Mouse (Mus musculus) G1E (cell line): ENCODE measurements at regions not wholly inside any gene's neighbourhood (a gene's known extent, or its start where the extent isn't known, plus 50 kb on each side); places are given as distances from the start of the nearest gene placed in this dataset.

Experiments
- ATAC-seq: 2 replicates; pipeline ENCODE4 v1.8.0; 2016; ENCODE audit warnings: mild to moderate bottlenecking; ENCODE audit not compliant: insufficient number of reproducible peaks, poor library complexity, low FRiP score, severe bottlenecking; ENCODE audit errors: extremely low read depth
- DNase-seq: peaks from one replicate; pipeline ENCODE4 v3.0.0; 2012; ENCODE audit warnings: low spot score
- H3K27me3 ChIP-seq: 2 replicates; pipeline ENCODE4 v1.6.1; 2012; ENCODE audit warnings: mild to moderate bottlenecking, low read length, inconsistent platforms; ENCODE audit not compliant: insufficient read depth
- H3K36me3 ChIP-seq: replicated peaks from 2 replicates; pipeline ENCODE3; 2012; ENCODE audit warnings: mild to moderate bottlenecking, inconsistent platforms
- H3K4me1 ChIP-seq: 2 replicates; pipeline ENCODE4 v1.6.1; 2012; ENCODE audit warnings: low read depth, low read length, inconsistent platforms, mixed read lengths; ENCODE audit not compliant: insufficient read depth
- H3K4me3 ChIP-seq: 2 replicates; pipeline ENCODE4 v1.5.1; 2012; ENCODE audit warnings: low read depth, mild to moderate bottlenecking, inconsistent platforms, low read length, moderate library complexity, mixed read lengths
- H3K9me3 ChIP-seq: replicated peaks from 2 replicates; pipeline ENCODE4 v1.6.1; 2012; ENCODE audit warnings: inconsistent platforms
- CTCF ChIP-seq: IDR thresholded peaks from 2 replicates; pipeline ENCODE4 v1.5.1; 2012; ENCODE audit warnings: low read depth, low read length, inconsistent platforms, mixed read lengths
- GATA1 ChIP-seq: IDR thresholded peaks from 2 replicates; pipeline ENCODE4 v1.6.1; 2012; ENCODE audit warnings: borderline replicate concordance, low read length, inconsistent platforms, mixed read lengths
- GATA2 ChIP-seq: IDR thresholded peaks from 2 replicates; pipeline ENCODE4 v1.6.1; 2012; ENCODE audit warnings: low read depth, low read length, inconsistent platforms, borderline replicate concordance
- POLR2AphosphoS5 ChIP-seq: IDR thresholded peaks from 2 replicates; pipeline ENCODE4 v1.6.1; 2012; ENCODE audit warnings: low read depth, low read length, inconsistent platforms; ENCODE audit not compliant: insufficient replicate concordance
- TAL1 ChIP-seq: conservative IDR thresholded peaks from 2 replicates; pipeline ENCODE4 v1.6.1; 2012; ENCODE audit warnings: low read depth, low read length, inconsistent platforms, mixed read lengths

DNA sequence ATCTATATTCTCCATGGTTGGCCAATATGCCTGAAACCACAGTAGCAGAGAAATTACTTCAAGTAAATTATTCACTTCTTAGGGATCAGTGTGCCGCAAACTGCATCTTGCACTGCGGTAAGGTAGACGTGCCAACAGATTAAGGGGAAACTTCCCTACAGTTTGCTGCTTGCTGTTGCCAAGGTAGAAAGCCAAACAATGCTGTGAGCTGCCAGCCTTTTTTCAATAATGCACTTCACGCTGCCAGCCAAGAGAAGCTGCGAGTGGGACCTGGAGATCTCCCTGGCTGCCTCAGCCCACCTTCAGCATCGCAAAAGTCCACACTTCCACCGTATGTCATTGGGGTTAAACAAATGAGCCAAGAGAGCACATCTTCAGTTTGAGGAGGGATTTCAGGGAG, 157.6 kb upstream of the Gcfc2 start:
- Histone ChIP-seq H3K4me3 (no peak overlapping the region), H3K4me1 (no peaks in the 10 kb centered on the region), H3K36me3 (no peaks in the 10 kb centered on the region), H3K9me3 (peaks cover 42% of the 10 kb centered on the region), H3K27me3 (no peaks in the 10 kb centered on the region)
- DNase-seq (no peak), ATAC-seq (no peak)
- TF ChIP-seq CTCF: no peak
- no peak for TF ChIP-seq POLR2AphosphoS5
- no peak for TF ChIP-seq GATA1
- TF ChIP-seq GATA2: no peak
- no peak for TF ChIP-seq TAL1

DNA sequence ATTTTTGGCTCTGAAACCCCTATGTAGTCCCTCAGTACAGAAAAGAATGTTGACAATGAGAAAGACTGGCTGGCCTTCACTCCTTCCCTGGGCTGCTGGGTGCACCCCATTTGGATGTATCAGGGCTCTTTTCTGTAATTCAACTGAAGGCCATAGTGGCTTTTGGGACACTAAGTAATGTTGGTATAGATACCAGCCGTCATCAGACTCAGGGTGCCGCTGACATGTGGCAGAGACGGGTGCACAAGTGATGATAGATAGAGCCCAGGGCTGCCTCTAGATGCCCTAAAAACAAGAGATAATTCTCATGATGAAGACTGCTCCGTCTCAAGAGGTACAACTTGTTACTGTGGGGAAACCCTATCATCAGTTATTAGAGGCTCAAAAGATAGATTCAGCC, 156.7 kb upstream of the Gcfc2 start:
- no peak for ATAC-seq
- DNase-seq: no peak
- TF ChIP-seq GATA1 (no peak), TAL1 (no peak), POLR2AphosphoS5 (no peak), GATA2 (no peak), CTCF (no peak)
- no peaks in the 10 kb centered on the region for H3K4me1 ChIP-seq
- no peaks in the 10 kb centered on the region for H3K27me3 ChIP-seq
- H3K9me3 ChIP-seq: peaks cover 42% of the 10 kb centered on the region
- H3K36me3 ChIP-seq: no peaks in the 10 kb centered on the region
- no peak overlapping the region for H3K4me3 ChIP-seq

DNA sequence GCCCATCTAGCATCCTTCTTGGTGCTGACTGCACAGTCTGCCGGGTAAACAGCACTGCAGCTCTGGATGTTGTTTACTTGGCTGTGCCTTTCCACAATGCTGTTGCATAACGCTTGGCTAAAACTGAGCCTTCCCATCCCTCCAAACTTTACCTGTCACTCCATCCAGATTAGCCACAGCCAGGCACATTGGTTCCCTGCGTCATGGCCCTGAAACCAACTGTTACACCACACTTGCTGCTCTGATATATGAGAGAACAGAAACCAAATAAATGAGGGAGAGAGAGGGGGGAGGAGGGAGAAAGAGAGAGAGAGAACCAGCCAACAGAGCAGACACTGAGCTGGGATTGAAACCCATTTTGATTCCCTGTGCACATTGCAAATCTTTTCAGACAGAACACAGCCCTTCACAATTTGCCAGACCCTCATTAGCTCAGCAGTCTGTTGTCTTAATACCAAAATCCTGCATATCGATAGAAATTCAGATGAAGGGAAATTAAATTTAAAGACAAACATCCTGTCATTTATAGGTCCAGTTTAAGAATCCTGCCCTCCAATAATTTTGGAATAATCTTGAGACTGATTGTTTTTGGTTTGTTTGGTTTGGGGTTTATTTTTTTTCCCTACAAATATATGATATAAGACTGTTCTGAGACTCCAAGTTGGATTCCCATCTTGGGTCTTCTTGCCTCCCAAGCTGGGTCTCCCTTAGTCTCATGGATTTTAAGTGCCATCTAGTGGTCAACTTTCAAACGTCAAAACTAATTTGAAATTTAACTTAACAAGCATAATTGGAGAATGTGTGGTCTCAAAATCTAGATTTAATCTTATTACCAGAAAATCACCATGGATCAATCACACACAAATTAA, 154.6 kb upstream of the Gcfc2 start:
- no peak for TF ChIP-seq POLR2AphosphoS5
- TF ChIP-seq GATA1: no peak
- TF ChIP-seq CTCF: no peak
- TF ChIP-seq GATA2: no peak
- TF ChIP-seq TAL1: no peak
- Histone ChIP-seq H3K27me3 (no peaks in the 10 kb centered on the region), H3K36me3 (no peaks in the 10 kb centered on the region), H3K4me1 (no peaks in the 10 kb centered on the region), H3K4me3 (no peak overlapping the region), H3K9me3 (peaks cover 35% of the 10 kb centered on the region)
- ATAC-seq: no peak
- DNase-seq: no peak

DNA sequence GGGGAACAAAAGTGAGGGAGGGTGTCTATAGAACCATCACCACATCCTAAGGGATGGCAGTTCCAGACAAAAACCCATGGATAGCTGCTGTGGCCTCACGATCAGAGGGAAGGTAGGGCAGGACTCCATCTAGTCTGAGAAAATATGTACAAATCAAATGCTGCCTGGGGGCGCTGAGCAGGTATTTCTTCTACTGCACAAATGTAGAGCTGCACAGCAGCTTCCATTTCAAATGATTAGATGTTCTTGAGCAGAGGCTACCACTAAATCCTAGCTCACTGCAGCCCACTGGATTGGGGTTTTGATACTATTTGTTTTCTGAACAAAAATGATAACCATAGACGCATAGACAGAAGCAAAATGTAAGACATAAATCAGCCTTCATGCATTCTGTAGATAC, 153.2 kb upstream of the Gcfc2 start:
- no peaks in the 10 kb centered on the region for H3K36me3 ChIP-seq
- no peaks in the 10 kb centered on the region for H3K4me1 ChIP-seq
- DNase-seq (no peak), ATAC-seq (no peak)
- no peaks in the 10 kb centered on the region for H3K27me3 ChIP-seq
- no peak overlapping the region for H3K4me3 ChIP-seq
- TF ChIP-seq CTCF: no peak
- TF ChIP-seq GATA1: no peak
- TF ChIP-seq GATA2: no peak
- TF ChIP-seq TAL1: no peak
- no peak for TF ChIP-seq POLR2AphosphoS5
- H3K9me3 ChIP-seq: peaks cover 26% of the 10 kb centered on the region

DNA sequence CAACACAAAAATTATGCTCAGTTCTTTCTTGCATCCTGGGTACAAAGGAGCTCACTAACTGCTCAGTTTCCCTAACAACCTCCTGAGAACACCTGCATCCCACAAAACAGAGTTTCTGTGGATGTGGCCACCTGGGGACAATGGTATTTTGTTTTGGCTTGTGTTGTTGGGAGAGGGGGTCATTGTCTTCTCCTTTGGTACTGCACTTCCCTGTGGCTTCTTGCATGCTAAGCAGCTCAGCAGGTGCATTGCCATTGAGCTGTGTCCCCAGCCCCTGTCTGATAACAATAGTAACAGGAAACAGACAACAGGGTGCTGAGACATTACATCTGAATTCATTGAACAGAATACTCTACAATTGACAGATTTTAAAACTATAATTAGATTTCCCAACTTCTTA, 151.6 kb upstream of the Gcfc2 start:
- H3K4me3 ChIP-seq: no peak overlapping the region
- DNase-seq: no peak
- no peak for ATAC-seq
- H3K9me3 ChIP-seq: peaks cover 24% of the 10 kb centered on the region
- H3K27me3 ChIP-seq: no peaks in the 10 kb centered on the region
- H3K4me1 ChIP-seq: no peaks in the 10 kb centered on the region
- H3K36me3 ChIP-seq: no peaks in the 10 kb centered on the region
- no peak for TF ChIP-seq CTCF
- no peak for TF ChIP-seq TAL1

DNA sequence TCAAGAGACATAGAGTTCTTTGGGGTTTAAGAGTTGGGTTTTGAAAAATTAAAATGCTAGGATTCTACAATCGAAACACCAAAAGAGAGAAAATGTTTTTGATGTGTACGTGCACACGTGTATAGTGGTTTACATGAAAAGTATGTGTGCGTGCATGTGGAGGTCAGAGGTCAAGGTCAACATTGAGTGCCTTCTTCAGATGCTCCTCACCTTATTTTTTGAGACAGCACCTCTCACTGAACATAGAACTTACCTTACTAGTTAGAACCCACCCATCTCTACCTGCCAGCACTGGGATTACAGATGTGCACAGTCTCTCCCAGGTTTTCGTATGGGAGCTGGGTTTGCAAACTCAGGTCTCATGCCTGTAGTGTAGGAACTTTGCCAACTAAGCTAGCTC, 141.3 kb upstream of the Gcfc2 start:
- no peak for DNase-seq
- H3K4me1 ChIP-seq: no peaks in the 10 kb centered on the region
- no peak for TF ChIP-seq GATA1
- no peak for TF ChIP-seq GATA2
- TF ChIP-seq TAL1: no peak
- TF ChIP-seq POLR2AphosphoS5: no peak
- no peaks in the 10 kb centered on the region for H3K27me3 ChIP-seq
- peaks cover 55% of the 10 kb centered on the region for H3K9me3 ChIP-seq
- no peak overlapping the region for H3K4me3 ChIP-seq
- no peak for ATAC-seq
- no peaks in the 10 kb centered on the region for H3K36me3 ChIP-seq
